Mouse (Mus musculus): ENCODE measurements around the gene Vmn1r173.
"Not testable (repeated sequence)": the region's sequence is repeated elsewhere in the genome, so short reads cannot be mapped to it uniquely, and the experiment has no call there.

Vmn1r173 gene

DNA sequence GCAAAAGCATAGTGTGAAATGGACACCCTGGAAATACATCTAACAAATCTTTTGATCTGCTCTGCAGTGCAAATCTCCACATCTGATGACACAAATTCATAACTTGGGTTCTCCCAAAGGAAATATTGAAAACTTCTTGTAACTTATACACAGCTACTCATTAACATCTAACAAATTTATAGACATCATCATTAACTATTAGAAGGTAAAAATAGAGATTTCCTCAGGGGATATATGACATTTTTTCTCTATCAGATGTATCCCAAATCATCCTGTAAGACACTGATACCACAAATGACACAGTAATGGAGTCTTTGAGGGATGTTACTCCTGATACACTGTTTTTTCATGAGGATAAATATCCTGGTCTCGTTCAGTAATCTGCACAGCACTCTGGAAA is at the start of gene Vmn1r173:
Gene Vmn1r173, plus strand, starts transcription at position 301 of the 400 bp plus-strand sequence.
- DNase-seq (ENCODE audit: low read depth), result not testable (repeated sequence)

DNA sequence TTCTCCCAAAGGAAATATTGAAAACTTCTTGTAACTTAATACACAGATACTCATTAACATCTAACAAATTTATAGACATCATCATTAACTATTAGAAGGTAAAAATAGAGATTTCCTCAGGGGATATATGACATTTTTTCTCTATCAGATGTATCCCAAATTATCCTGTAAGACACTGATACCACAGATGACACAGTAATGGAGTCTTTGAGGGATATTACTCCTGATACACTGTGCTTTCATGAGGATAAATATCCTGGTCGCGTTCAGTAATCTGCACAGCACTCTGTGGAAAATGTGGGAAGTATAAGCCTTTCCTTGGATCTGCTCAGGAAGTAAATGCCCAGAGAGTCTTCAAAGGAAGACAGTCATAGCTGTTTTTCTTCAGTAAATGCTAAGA is 42.5 kb upstream of the Vmn1r173 start, which contains the start of gene Vmn1r172:
Gene Vmn1r172, plus strand, starts transcription at position 301 of the 400 bp plus-strand sequence.
- no peak for DNase-seq (ENCODE audit: low read depth)

DNA sequence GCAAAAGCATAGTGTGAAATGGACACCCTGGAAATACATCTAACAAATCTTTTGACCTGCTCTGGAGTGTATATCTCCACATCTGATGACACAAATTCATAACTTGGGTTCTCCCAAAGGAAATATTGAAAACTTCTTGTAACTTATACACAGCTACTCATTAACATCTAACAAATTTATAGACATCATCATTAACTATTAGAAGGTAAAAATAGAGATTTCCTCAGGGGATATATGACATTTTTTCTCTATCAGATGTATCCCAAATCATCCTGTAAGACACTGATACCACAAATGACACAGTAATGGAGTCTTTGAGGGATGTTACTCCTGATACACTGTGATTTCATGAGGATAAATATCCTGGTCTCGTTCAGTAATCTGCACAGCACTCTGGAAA is 51.5 kb downstream of the Vmn1r173 start, which contains the start of gene Vmn1r174:
Gene Vmn1r174, plus strand, starts transcription at position 301 of the 400 bp plus-strand sequence.
- not testable (repeated sequence) for DNase-seq (ENCODE audit: low read depth)
